Mouse (Mus musculus) megakaryocyte, embryonic 14.5 days (primary cell): Measurements from ENCODE around the gene Tor4a.

ENCODE experiments used
- FLI1 ChIP-seq: IDR thresholded peaks from 2 replicates; pipeline ENCODE4 v1.6.1; 2012; ENCODE audit warnings: low read length, inconsistent platforms, mixed read lengths
- GATA1 ChIP-seq: IDR thresholded peaks from 3 replicates; pipeline ENCODE4 v1.6.1; 2012; ENCODE audit warnings: mixed read lengths, low read length, inconsistent platforms, borderline replicate concordance

DNA sequence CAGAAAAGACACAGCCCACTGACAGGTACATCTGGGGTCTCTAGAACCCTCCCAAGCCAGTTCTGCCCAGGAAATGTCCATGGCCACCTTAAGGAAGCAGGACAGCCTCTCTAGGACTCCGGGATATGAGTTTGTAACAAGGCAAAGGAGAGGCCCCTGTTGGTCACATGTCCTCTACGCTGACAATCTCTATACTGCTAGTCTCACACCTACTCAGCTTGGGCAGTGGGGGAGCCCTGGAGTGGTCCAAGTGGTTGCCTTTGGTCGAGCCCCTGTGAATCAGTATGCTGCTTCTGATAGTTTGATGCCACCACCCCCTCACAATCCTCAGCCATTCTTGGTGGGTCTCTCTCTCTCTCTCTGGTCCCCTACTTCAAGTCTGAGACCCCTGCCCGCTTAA, 29.2 kb downstream of the Tor4a start:
- TF ChIP-seq FLI1 (no peak), GATA1 (no peak)
